In the genomic region with DNA sequence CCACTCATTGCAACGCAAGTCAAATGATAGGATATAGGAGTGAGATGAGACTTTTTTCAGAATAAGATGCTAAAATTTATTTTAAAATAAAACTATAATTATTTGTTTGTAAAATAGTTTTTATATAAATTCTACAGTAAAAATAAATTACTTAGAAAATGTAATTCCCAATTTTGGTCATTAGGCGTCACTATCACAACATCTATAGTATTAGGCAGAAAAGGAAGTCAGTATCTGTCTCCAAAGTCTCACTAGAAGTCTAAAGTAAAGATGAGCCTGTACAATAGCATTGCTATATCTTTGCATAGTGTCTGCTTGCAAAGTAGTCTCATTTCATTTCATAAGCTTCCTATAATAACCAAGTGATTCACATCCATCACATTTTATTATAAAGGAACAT, we compare ENCODE assay signal across 12 mouse cellular contexts.
DNase-seq lines count a peak whose midpoint lies in the region; ATAC-seq and TF ChIP-seq lines count a peak whose summit lies in the region.
"Had no signal": no experiment of that assay in that cellular context is flagged by ENCODE, and none has a peak within 500 bp of the region (broad histone marks: within the 10 kb centered on the region; RNA-seq: fewer than 3 reads in every experiment).

No protein-coding gene starts in this region.

- no peak overlapping the region for H3K4me3 ChIP-seq in heart, adult 2 months
- H3K4me3 ChIP-seq in lung, postnatal 0 days (ENCODE audit: low read depth, low read length) = no peak overlapping the region
- H3K4me3 ChIP-seq in kidney, embryonic 14.5 days (ENCODE audit: low read length) = no peak overlapping the region
- H3K4me3 ChIP-seq: megakaryocyte, embryonic 14.5 days had no signal

- H3K9ac ChIP-seq in heart, adult 2 months (ENCODE audit: low read depth, low read length) = no peak overlapping the region
- no peak overlapping the region for H3K9ac ChIP-seq in lung, postnatal 0 days (replicated peaks; ENCODE audit: low read depth)
- no peak overlapping the region for H3K9ac ChIP-seq in kidney, embryonic 14.5 days (ENCODE audit: low read depth, low read length)

- peak; percentile 79 for TF ChIP-seq CTCF in heart, adult 2 months (IDR thresholded peaks at IDR 0.05)
- peak; percentile 53 for TF ChIP-seq CTCF in lung, postnatal 0 days (IDR thresholded peaks at IDR 0.05)
- no peak for TF ChIP-seq CTCF in brain, embryonic 14.5 days (IDR thresholded peaks at IDR 0.05; ENCODE audit: borderline replicate concordance, extremely low read depth, insufficient read depth, insufficient read length)

- H3K79me2 ChIP-seq in heart, adult 2 months (replicated peaks; ENCODE audit: control insufficient read depth, insufficient read depth, low read length) = no peaks in the 10 kb centered on the region

- intact Hi-C loops in heart, adult 2 months (cut with DNase I) = loop anchor here (2.0 kb wide), 1 partner anchor 193 kb away; no protein-coding TSS in a partner anchor

- H3K27ac ChIP-seq in heart, adult 2 months = no peak overlapping the region
- H3K27ac ChIP-seq in lung, postnatal 0 days (ENCODE audit: low read length) = no peak overlapping the region
- H3K27ac ChIP-seq in kidney, embryonic 14.5 days (ENCODE audit: low read depth, low read length) = no peak overlapping the region

- no peak for TF ChIP-seq EP300 in heart, adult 2 months (IDR thresholded peaks at IDR 0.05; ENCODE audit: insufficient read depth, low read depth, low read length)
- TF ChIP-seq EP300 in lung, postnatal 0 days (IDR thresholded peaks at IDR 0.05) = no peak

- no peaks in the 10 kb centered on the region for H3K27me3 ChIP-seq in heart, adult 2 months (ENCODE audit: control insufficient read depth, insufficient read depth, low read length)
- H3K27me3 ChIP-seq in lung, postnatal 0 days (replicated peaks; ENCODE audit: insufficient read depth, low read length) = no peaks in the 10 kb centered on the region
- H3K27me3 ChIP-seq in kidney, embryonic 14.5 days (ENCODE audit: control insufficient read depth, insufficient read depth, low read length) = no peaks in the 10 kb centered on the region
- H3K27me3 ChIP-seq: megakaryocyte, embryonic 14.5 days had no signal

- 50% methylated on average over 2 of the region's 2 CpGs for WGBS in heart, adult 2 months
- WGBS in lung, postnatal 0 days = 51% methylated on average over 2 of the region's 2 CpGs
- WGBS in kidney, embryonic 14.5 days = 61% methylated on average over 2 of the region's 2 CpGs

- ATAC-seq in lung, postnatal 0 days = no peak
- ATAC-seq in kidney, embryonic 14.5 days (ENCODE audit: low FRiP score, low TSS enrichment) = no peak

- no peak for TF ChIP-seq POLR2A in heart, adult 2 months (IDR thresholded peaks at IDR 0.05; ENCODE audit: insufficient read depth, low read depth, low read length)
- no peak for TF ChIP-seq POLR2A in brain, embryonic 14.5 days (IDR thresholded peaks at IDR 0.05; ENCODE audit: borderline replicate concordance, extremely low read depth, insufficient read depth, insufficient read length, poor library complexity, severe bottlenecking)

- H3K4me1 ChIP-seq in heart, adult 2 months (ENCODE audit: control insufficient read depth, insufficient read depth, low read length) = peaks cover 1% of the 10 kb centered on the region; the same call in 1 of the 2 replicates
- H3K4me1 ChIP-seq in lung, postnatal 0 days (ENCODE audit: insufficient read depth, low read depth, low read length) = no peaks in the 10 kb centered on the region
- no peaks in the 10 kb centered on the region for H3K4me1 ChIP-seq in kidney, embryonic 14.5 days (ENCODE audit: control insufficient read depth, insufficient read depth, low read length)

- H3K9me3 ChIP-seq in lung, postnatal 0 days (ENCODE audit: low read length) = no peaks in the 10 kb centered on the region
- no peaks in the 10 kb centered on the region for H3K9me3 ChIP-seq in kidney, embryonic 14.5 days (ENCODE audit: control insufficient read depth, low read length)
- H3K9me3 ChIP-seq: G1E; megakaryocyte, embryonic 14.5 days had no signal

- peaks cover 3% of the 10 kb centered on the region for H3K36me3 ChIP-seq in heart, adult 2 months (ENCODE audit: control insufficient read depth, insufficient read depth, low read length)
- peaks cover 15% of the 10 kb centered on the region; the same call in 1 of the 2 replicates for H3K36me3 ChIP-seq in lung, postnatal 0 days (ENCODE audit: insufficient read depth, low read length)
- H3K36me3 ChIP-seq in kidney, embryonic 14.5 days (ENCODE audit: control insufficient read depth, insufficient read depth, low read length) = peaks cover 56% of the 10 kb centered on the region

- no peak for DNase-seq in heart, adult 2 months
- no peak for DNase-seq in heart, adult 11 months
- DNase-seq in lung, postnatal 0 days (ENCODE audit: low spot score) = peak; percentile 72
- DNase-seq in lung, adult 18-20 months = no peak
- DNase-seq in brain, embryonic 14.5 days (ENCODE audit: low read depth) = peak; percentile 66
- DNase-seq in skeletal muscle tissue, adult 2 months (ENCODE audit: low read depth, low spot score) = peak; percentile 5
- no peak for DNase-seq in left cerebral cortex, adult 11 months (ENCODE audit: low spot score)
- DNase-seq: kidney, adult 11 months; right cerebral cortex, adult 18-20 months had no signal

- H3K4me2 ChIP-seq in lung, postnatal 0 days (replicated peaks; ENCODE audit: low read depth, low read length) = no peak overlapping the region
- no peak overlapping the region for H3K4me2 ChIP-seq in kidney, embryonic 14.5 days (replicated peaks; ENCODE audit: low read depth, low read length)

Comparison
In these comparisons a context has a peak if more than half of its experiments do, and no peak if none do; other contexts are left out.
1. DNase-seq: peak in lung, postnatal 0 days (single experiment), brain, embryonic 14.5 days (single experiment) and skeletal muscle tissue, adult 2 months (single experiment); none in heart, adult 2 months (0 of 2), heart, adult 11 months (single experiment), lung, adult 18-20 months (0 of 2) and left cerebral cortex, adult 11 months (single experiment).